26 mouse cellular contexts compared by ENCODE assay signal in the genomic region with DNA sequence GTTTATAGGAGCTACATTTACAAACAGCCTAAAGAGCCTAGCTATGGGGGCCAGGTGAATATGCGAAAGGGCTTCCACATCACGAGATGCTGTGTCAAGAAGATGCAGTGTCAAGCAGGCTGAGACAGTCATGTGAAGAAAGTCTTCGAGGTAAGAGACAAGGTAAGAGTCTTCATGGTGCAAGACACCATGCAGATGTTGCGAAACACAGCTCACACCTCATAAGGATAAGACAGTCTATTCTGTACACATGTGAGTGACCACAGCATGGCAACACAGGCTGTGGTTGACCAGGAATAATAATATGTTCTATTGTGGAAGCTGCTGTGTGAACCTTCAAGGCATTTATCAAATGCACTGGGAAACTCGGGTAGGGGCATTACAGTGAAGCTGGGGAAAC.
"Had no signal": no experiment of that assay in that cellular context is flagged by ENCODE, and none has a peak within 500 bp of the region (broad histone marks: within the 10 kb centered on the region; RNA-seq: fewer than 3 reads in every experiment).

No protein-coding gene starts in this region.

- H3K27ac ChIP-seq: heart, embryonic 10.5 days; heart, embryonic 13.5 days; heart, embryonic 15.5 days; hindbrain, embryonic 13.5 days; hindbrain, embryonic 15.5 days; hindbrain, postnatal 0 days; kidney, embryonic 15.5 days; kidney, postnatal 0 days; layer of hippocampus, adult 2 months; left cerebral cortex, adult 2 months; limb, embryonic 10.5 days; limb, embryonic 12.5 days; liver, embryonic 13.5 days had no signal

- ATAC-seq: hindbrain, postnatal 0 days; intestine, embryonic 16.5 days had no signal

- H3K4me2 ChIP-seq: heart, embryonic 13.5 days; heart, embryonic 15.5 days; hindbrain, embryonic 13.5 days; hindbrain, embryonic 15.5 days; kidney, embryonic 15.5 days; limb, embryonic 12.5 days; liver, embryonic 11.5 days; liver, embryonic 13.5 days had no signal

- H3K9me3 ChIP-seq: heart, embryonic 10.5 days; heart, embryonic 13.5 days; heart, embryonic 15.5 days; hindbrain, embryonic 13.5 days; hindbrain, embryonic 15.5 days; kidney, embryonic 15.5 days; limb, embryonic 10.5 days; limb, embryonic 12.5 days; liver, embryonic 13.5 days had no signal

- H3K4me1 ChIP-seq: heart, embryonic 13.5 days; limb, embryonic 12.5 days; liver, embryonic 13.5 days had no signal

- H3K36me3 ChIP-seq: heart, embryonic 10.5 days; heart, embryonic 13.5 days; heart, embryonic 15.5 days; hindbrain, embryonic 13.5 days; hindbrain, embryonic 15.5 days; kidney, embryonic 15.5 days; limb, embryonic 10.5 days; limb, embryonic 12.5 days; liver, embryonic 13.5 days had no signal

- H3K27me3 ChIP-seq: heart, embryonic 15.5 days; hindbrain, embryonic 13.5 days; hindbrain, embryonic 15.5 days; kidney, embryonic 15.5 days; limb, embryonic 12.5 days; liver, embryonic 13.5 days had no signal

- DNase-seq: gastrocnemius, postnatal 14 days; gastrocnemius, postnatal 36 days; heart, adult 18-20 months; heart, postnatal 14 days; heart, postnatal 36 days; kidney, adult 11 months; kidney, adult 2 months; kidney, adult 9 months; kidney, postnatal 14 days; kidney, postnatal 36 days; liver; liver, embryonic 13.5 days had no signal

- H3K9ac ChIP-seq: heart, embryonic 13.5 days; heart, embryonic 15.5 days; hindbrain, embryonic 13.5 days; hindbrain, embryonic 15.5 days; kidney, embryonic 15.5 days; limb, embryonic 12.5 days; liver, embryonic 13.5 days had no signal

- H3K4me3 ChIP-seq: heart, embryonic 10.5 days; heart, embryonic 13.5 days; heart, embryonic 15.5 days; hindbrain, embryonic 13.5 days; hindbrain, embryonic 15.5 days; kidney, embryonic 15.5 days; layer of hippocampus, adult 2 months; left cerebral cortex, adult 2 months; limb, embryonic 10.5 days; limb, embryonic 12.5 days; liver, embryonic 13.5 days had no signal
